Mouse (Mus musculus) liver, embryonic 14.5 days (tissue): ENCODE measurements around the gene Dnah11.

Source experiments
- CTCF ChIP-seq: IDR thresholded peaks from 2 replicates; pipeline ENCODE4 v1.5.1; 2016; ENCODE audit warnings: antibody characterized with exemption, low read depth, control low read depth
- EP300 ChIP-seq: IDR thresholded peaks from 2 replicates; pipeline ENCODE4 v1.6.1; 2016; ENCODE audit warnings: antibody characterized with exemption, low read depth

DNA sequence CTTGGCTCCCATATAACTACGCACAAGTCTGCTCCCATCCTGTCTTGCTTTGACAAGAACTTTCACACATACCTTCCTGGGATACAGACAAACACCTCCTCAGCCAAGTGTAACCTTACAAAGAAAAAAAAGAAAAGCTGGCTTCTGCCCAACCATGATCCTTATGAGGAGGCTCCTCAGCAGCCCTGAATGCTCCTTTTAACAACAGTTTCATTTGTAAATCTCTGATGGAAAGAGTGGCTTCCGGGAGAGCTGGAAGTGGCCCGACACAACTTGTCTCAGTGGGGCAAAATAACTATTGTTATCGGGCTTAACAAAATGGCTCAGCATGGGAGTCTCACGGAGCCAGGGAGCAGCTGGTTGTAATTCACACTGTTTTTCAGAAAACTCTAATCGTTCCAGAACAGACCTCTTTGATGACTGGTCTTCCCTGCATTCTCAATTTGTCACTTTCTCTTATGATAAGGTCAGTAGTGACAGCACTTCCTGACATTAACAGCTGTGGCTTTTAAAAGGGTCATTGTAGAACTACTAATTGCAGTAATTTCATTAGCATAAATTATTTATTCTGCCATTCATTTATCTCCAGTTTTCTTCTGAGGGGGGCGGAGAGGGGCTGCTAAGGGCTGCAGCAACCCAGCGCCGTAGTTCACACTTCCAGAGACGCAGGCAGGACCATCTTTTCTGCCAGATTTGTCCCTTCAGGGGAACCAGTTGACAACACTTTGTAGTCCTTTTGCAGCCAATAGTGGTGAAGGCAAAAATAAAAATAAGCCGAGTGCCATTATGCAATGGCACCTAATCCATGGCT lies 209.6 kb downstream of the Dnah11 start:
- TF ChIP-seq CTCF = no peak
- no peak for TF ChIP-seq EP300
